Mouse (Mus musculus): ENCODE measurements around the gene Nxf7.
A peak's percentile ranks its signal among the peaks of the same experiment; 100 is the strongest.
"Not testable (repeated sequence)": the region's sequence is repeated elsewhere in the genome, so short reads cannot be mapped to it uniquely, and the experiment has no call there.

The Nxf7 gene

GRCm38 (mm10) chrX:135598677-135599076 lies at the start of gene Nxf7:
TSS of gene Nxf7 (minus strand) at chrX:135598777.
- DNase-seq: no peak

GRCm38 (mm10) chrX:135627605-135628004 lies 29.0 kb upstream of the Nxf7 start, which contains the start of gene Prame:
TSS of gene Prame (minus strand) at chrX:135627705.
- DNase-seq: no peak

DNA sequence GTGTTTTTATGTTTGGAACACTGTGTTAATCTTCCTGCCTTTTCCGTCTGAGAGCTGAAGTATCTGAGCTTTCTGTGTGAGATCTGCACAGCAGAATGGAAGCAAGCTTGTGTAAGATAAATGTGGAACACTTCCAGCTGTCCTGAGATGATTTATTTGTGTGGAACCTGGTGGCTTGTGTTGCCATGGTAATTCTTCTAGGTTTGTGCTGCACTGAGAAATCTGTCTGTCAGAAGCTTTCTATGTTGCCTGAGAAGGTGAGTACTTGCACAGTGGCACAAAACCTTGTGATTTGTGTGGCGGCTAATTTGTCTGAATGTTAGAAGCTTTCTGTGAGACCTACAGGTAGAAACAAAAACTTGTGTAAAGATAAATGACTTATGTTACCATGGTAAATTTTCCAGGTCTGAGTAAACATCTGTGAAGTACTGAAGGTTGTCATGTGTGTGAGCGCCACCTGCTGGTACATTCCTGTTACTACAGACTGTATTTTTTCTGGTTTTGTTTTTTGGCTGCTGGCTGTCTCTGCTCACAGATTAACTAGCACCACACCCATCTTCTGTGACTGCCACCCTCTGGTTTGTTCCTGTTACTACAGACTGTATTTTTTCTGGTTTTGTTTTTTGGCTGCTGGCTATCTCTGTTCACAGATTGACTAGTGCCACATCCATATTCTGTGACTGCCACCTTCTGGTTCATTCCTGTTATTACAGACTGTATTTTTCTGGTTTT lies 2.9 kb upstream of the Nxf7 start:
- DNase-seq: peak; percentile 48

DNA sequence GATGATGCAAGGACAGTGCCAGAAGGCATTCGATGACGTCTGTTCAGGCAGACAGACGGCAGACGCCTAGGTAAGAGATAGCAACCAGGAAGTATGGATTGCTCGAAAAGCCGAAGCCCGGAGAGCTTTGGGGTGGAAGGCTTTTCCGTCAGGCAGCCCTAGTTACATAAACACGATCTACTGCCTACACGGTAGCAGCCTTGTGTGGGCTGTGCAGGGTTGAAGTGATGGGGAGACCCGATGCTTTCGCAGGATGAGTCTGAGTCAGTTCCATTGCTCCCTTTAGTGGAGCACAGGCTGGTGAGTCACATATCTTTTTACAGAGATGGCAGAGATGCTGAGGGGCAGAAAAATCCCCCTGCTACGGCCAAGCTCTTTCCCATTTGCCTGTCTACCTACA lies 481 bp downstream of the Nxf7 start:
- no peak for DNase-seq

- no peak for DNase-seq
Observed at GRCm38 (mm10) chrX:135576412-135576811, 22.2 kb downstream of the Nxf7 start.

GRCm38 (mm10) chrX:135574958-135575628 lies 23.5 kb downstream of the Nxf7 start:
- DNase-seq: not testable (repeated sequence)

DNA sequence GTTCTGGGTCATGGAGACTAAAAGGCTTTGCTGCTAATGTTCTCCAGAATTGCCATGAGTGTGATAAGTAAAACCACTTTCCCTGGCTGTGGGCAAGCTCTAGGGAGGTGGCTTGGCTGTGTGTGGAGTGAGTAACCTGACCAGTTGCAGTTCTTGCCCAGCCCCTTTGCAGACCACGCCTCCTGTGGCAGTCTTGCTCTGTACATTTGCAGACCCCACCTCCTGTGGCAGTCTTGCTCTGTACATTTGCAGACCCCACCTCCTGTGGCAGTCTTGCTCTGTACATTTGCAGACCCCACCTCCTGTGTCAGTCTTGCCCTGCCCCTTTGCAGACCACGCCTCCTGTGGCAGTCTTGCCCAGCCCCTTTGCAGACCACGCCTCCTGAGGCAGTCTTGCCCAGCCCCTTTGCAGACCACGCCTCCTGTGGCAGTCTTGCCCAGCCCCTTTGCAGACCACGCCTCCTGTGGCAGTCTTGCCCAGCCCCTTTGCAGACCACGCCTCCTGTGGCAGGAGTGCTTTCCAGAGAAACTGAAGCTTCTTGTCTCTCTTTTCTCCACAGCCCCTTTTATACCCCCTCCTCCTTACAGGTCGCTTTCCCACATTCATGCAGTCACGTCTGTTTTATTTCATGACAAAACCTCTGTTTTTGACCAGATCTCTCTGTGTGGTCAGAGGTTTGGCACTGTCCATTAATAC lies 24.2 kb downstream of the Nxf7 start:
- not testable (repeated sequence) for DNase-seq

GRCm38 (mm10) chrX:135569467-135569866 lies 29.1 kb downstream of the Nxf7 start:
- DNase-seq: peak; percentile 39

GRCm38 (mm10) chrX:135564934-135565333 lies 33.6 kb downstream of the Nxf7 start:
- not testable (repeated sequence) for DNase-seq

DNA sequence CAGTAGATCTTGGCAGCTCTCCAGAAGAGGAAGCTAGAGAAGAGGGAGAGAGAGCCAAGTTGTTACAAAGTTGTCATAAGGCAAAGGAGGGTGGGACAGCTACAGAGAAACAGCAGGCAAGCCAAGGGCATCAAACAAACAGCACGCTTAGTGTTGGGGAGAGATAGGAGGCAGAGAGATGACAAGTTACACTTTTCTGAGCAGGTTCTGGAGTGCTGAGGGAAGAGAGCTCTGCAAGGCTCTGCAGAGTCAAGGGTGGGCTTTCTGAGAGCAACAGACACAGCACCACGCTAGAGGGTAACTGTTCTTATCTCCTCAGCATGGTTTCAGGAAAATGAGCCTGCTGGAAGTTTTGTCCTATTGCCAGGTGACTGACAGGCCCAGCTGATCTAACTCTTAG lies 35.7 kb downstream of the Nxf7 start:
- no peak for DNase-seq

- not testable (repeated sequence) for DNase-seq
Observed at GRCm38 (mm10) chrX:135561693-135562092, 36.9 kb downstream of the Nxf7 start.

DNA sequence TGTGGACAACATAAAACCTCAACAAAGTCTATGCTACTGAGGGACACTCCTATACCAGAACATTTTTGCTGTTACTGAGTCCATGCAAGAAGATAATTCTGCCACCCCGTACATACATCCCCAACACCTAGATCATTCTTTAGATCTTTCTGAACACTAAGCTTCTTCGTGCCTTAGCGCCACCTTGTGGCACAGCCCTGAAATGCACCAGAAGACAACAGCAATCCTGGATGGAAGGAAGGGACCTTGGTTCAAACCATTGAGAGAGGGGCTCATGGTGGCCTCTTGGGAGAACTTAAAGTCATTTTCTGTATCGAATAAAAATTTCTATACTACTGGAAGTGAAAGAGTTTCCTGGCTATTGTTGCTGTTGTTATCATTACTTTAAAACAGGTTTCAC lies 37.6 kb downstream of the Nxf7 start:
- DNase-seq: not testable (repeated sequence)

GRCm38 (mm10) chrX:135559665-135560064 lies 38.9 kb downstream of the Nxf7 start:
- DNase-seq: peak; percentile 6
